Mouse (Mus musculus): ENCODE results near the gene Acsl4. TPM values are rescaled to one million over a fixed set of nuclear protein-coding genes. Genes with fewer than 3 reads are reported as not detected.
A peak's percentile ranks its signal among the peaks of the same experiment; 100 is the strongest.

Gene Acsl4
- polyA plus RNA-seq, 1 experiment: 0.66 TPM

GRCm38 (mm10) chrX:142369935-142370334 is 20.4 kb downstream of the Acsl4 start:
- 21% methylated on average over 7 of the region's 7 CpGs for WGBS
- DNase-seq (ENCODE audit: low read depth, low spot score): no peak

GRCm38 (mm10) chrX:142363882-142364281 is 26.5 kb downstream of the Acsl4 start:
- 85% methylated on average over 1 of the region's 1 CpGs for WGBS
- no peak for DNase-seq (ENCODE audit: low read depth, low spot score)

- 78% methylated on average over 7 of the region's 7 CpGs for WGBS
- no peak for DNase-seq (ENCODE audit: low read depth, low spot score)
Measured at GRCm38 (mm10) chrX:142359031-142359430, 31.3 kb downstream of the Acsl4 start.

- 78% methylated on average over 5 of the region's 5 CpGs for WGBS
- no peak for DNase-seq (ENCODE audit: low read depth, low spot score)
Measured at GRCm38 (mm10) chrX:142358427-142358826, 31.9 kb downstream of the Acsl4 start.

GRCm38 (mm10) chrX:142336207-142336606 is 54.1 kb downstream of the Acsl4 start:
- DNase-seq (ENCODE audit: low read depth, low spot score): no peak
- WGBS: 91% methylated on average over 6 of the region's 6 CpGs

GRCm38 (mm10) chrX:142335502-142335901 is 54.8 kb downstream of the Acsl4 start:
- DNase-seq (ENCODE audit: low read depth, low spot score): no peak
- WGBS: 92% methylated on average over 5 of the region's 5 CpGs

GRCm38 (mm10) chrX:142325760-142326159 is 64.6 kb downstream of the Acsl4 start:
- no peak for DNase-seq (ENCODE audit: low read depth, low spot score)

GRCm38 (mm10) chrX:142316106-142316505 is 74.2 kb downstream of the Acsl4 start:
- no peak for DNase-seq (ENCODE audit: low read depth, low spot score)
- WGBS: 68% methylated on average over 9 of the region's 9 CpGs

More at GRCm38 (mm10) chrX:142325760-142326159, 64.6 kb downstream of the Acsl4 start:
- 55% methylated on average over 2 of the region's 2 CpGs for WGBS

- 78% methylated on average over 8 of the region's 8 CpGs for WGBS
- DNase-seq (ENCODE audit: low read depth, low spot score): no peak
Measured at GRCm38 (mm10) chrX:142315270-142315669, 75.1 kb downstream of the Acsl4 start.

- 52% methylated on average over 11 of the region's 11 CpGs for WGBS
Measured at GRCm38 (mm10) chrX:142314307-142315024, 75.9 kb downstream of the Acsl4 start.

GRCm38 (mm10) chrX:142310431-142310830 is 79.9 kb downstream of the Acsl4 start:
- 38% methylated on average over 5 of the region's 5 CpGs for WGBS
- DNase-seq (ENCODE audit: low read depth, low spot score): peak; percentile 8

More at GRCm38 (mm10) chrX:142314307-142315024, 75.9 kb downstream of the Acsl4 start:
- peak; percentile 14 for DNase-seq (ENCODE audit: low read depth, low spot score)

- WGBS: 65% methylated on average over 29 of the region's 33 CpGs
Measured at GRCm38 (mm10) chrX:142305869-142306581, 84.3 kb downstream of the Acsl4 start, which contains the start of gene Kcne1l. TSS of gene Kcne1l (minus strand) at chrX:142306294.

GRCm38 (mm10) chrX:142305010-142305868 is 85.1 kb downstream of the Acsl4 start:
- 57% methylated on average over 35 of the region's 35 CpGs for WGBS
- DNase-seq (ENCODE audit: low read depth, low spot score): no peak

More at GRCm38 (mm10) chrX:142305869-142306581, 84.3 kb downstream of the Acsl4 start, which contains the start of gene Kcne1l:
- no peak for DNase-seq (ENCODE audit: low read depth, low spot score)

- DNase-seq (ENCODE audit: low read depth, low spot score): no peak
Measured at GRCm38 (mm10) chrX:142304592-142304991, 85.7 kb downstream of the Acsl4 start.

- DNase-seq (ENCODE audit: low read depth, low spot score): no peak
- 13% methylated on average over 2 of the region's 2 CpGs for WGBS
Measured at GRCm38 (mm10) chrX:142303456-142303855, 86.9 kb downstream of the Acsl4 start.

GRCm38 (mm10) chrX:142285905-142286304 is 104.4 kb downstream of the Acsl4 start:
- DNase-seq (ENCODE audit: low read depth, low spot score): no peak
- 49% methylated on average over 5 of the region's 5 CpGs for WGBS

GRCm38 (mm10) chrX:142276573-142276972 is 113.8 kb downstream of the Acsl4 start:
- 58% methylated on average over 3 of the region's 3 CpGs for WGBS
- DNase-seq (ENCODE audit: low read depth, low spot score): no peak

- no peak for DNase-seq (ENCODE audit: low read depth, low spot score)
- 59% methylated on average over 3 of the region's 3 CpGs for WGBS
Measured at GRCm38 (mm10) chrX:142276031-142276430, 114.3 kb downstream of the Acsl4 start.

Measured in large intestine, adult 2 months (tissue).